Mouse (Mus musculus) lung, postnatal 0 days (tissue): ENCODE data around the gene Olfr875. TPM values are rescaled to one million over a fixed set of nuclear protein-coding genes. Genes with fewer than 3 reads are reported as not detected.

ENCODE experiments used
- ATAC-seq: fragments of 200-750 bp; cut with Nextera tagmentation; 2 replicates; pipeline ENCODE4 v1.8.0; 2017; ENCODE audit warnings: moderate library complexity
- DNase-seq: peaks from one replicate; pipeline ENCODE4 v3.0.0-alpha.2; 2016; ENCODE audit warnings: low spot score
- H3K27ac ChIP-seq: fragments of 300-500 bp; sonication (generic); 2 replicates; pipeline ENCODE4 v1.5.1; 2014; ENCODE audit warnings: antibody characterized with exemption, mild to moderate bottlenecking, low read length, mixed read lengths
- H3K27me3 ChIP-seq: fragments of 300-500 bp; sonication (generic); replicated peaks from 2 replicates; pipeline ENCODE4 v1.6.1; 2014; ENCODE audit warnings: low read length, mixed read lengths; ENCODE audit not compliant: insufficient read depth
- H3K36me3 ChIP-seq: fragments of 300-500 bp; sonication (generic); 2 replicates; pipeline ENCODE4 v1.6.1; 2014; ENCODE audit warnings: low read length, mixed read lengths; ENCODE audit not compliant: insufficient read depth
- H3K4me1 ChIP-seq: fragments of 300-500 bp; sonication (generic); 2 replicates; pipeline ENCODE4 v1.6.1; 2014; ENCODE audit warnings: antibody characterized with exemption, low read depth, low read length, mixed read lengths; ENCODE audit not compliant: insufficient read depth
- H3K4me2 ChIP-seq: fragments of 300-500 bp; sonication (generic); replicated peaks from 2 replicates; pipeline ENCODE4 v1.6.1; 2014; ENCODE audit warnings: low read depth, mild to moderate bottlenecking, low read length, moderate library complexity, mixed read lengths
- H3K4me3 ChIP-seq: fragments of 300-500 bp; sonication (generic); 2 replicates; pipeline ENCODE4 v1.5.1; 2014; ENCODE audit warnings: low read depth, low read length
- H3K9ac ChIP-seq: fragments of 300-500 bp; sonication (generic); replicated peaks from 2 replicates; pipeline ENCODE4 v1.6.1; 2014; ENCODE audit warnings: low read depth, mild to moderate bottlenecking
- H3K9me3 ChIP-seq: fragments of 300-500 bp; sonication (generic); 2 replicates; pipeline ENCODE4 v1.6.1; 2016; ENCODE audit warnings: low read length, mixed read lengths
- CTCF ChIP-seq: IDR thresholded peaks from 2 replicates; pipeline ENCODE4 v1.5.1; 2016; ENCODE audit warnings: antibody characterized with exemption, mild to moderate bottlenecking
- EP300 ChIP-seq: IDR thresholded peaks from 2 replicates; pipeline ENCODE4 v1.6.1; 2016; ENCODE audit warnings: antibody characterized with exemption, mild to moderate bottlenecking, control low read depth
- WGBS: fragments of 180-500 bp; shearing (Covaris S2); extraction: QIAGEN DNeasy Blood & Tissue Kit; methylation state at CpG from one replicate; pipeline ENCODE4 v1.1.7; 2014; 5-methylcytosine and 5-hydroxymethylcytosine counted together
- polyA plus RNA-seq: library from polyadenylated mRNA; unstranded; fragments of >200 nt; fragmentation: Nextera tagmentation; extraction: Ambion mirVana; gene quantifications from 2 replicates; pipeline ENCODE4 v1.2.1, GENCODE M21; 2015

The Olfr875 gene
- polyA plus RNA-seq, 1 experiment from 2014 or later, result not detected

GRCm38 (mm10) chr9:37802055-37802454 lies 30.4 kb downstream of the Olfr875 start:
- ATAC-seq, result no peak
- Histone ChIP-seq H3K4me2 (no peak overlapping the region), H3K9ac (no peak overlapping the region), H3K4me1 (no peaks in the 10 kb centered on the region), H3K36me3 (no peaks in the 10 kb centered on the region), H3K27ac (no peak overlapping the region), H3K4me3 (no peak overlapping the region), H3K9me3 (no peaks in the 10 kb centered on the region), H3K27me3 (no peaks in the 10 kb centered on the region)
- TF ChIP-seq EP300 (no peak), CTCF (no peak)
- no peak for DNase-seq
- 83% methylated on average over 4 of the region's 4 CpGs for WGBS

GRCm38 (mm10) chr9:37802731-37803130 lies 31.1 kb downstream of the Olfr875 start, which contains the start of gene Olfr876:
Gene Olfr876, plus strand, starts transcription at chr9:37803031.
- TF ChIP-seq EP300 (no peak), CTCF (no peak)
- no peak for ATAC-seq

GRCm38 (mm10) chr9:37807235-37807634 lies 35.6 kb downstream of the Olfr875 start:
- Histone ChIP-seq H3K4me1 (no peaks in the 10 kb centered on the region), H3K36me3 (no peaks in the 10 kb centered on the region), H3K27ac (no peak overlapping the region), H3K9me3 (no peaks in the 10 kb centered on the region), H3K4me2 (no peak overlapping the region), H3K4me3 (no peak overlapping the region), H3K9ac (no peak overlapping the region), H3K27me3 (no peaks in the 10 kb centered on the region)
- no peak for ATAC-seq
- DNase-seq, result no peak
- TF ChIP-seq EP300, result no peak
- TF ChIP-seq CTCF, result no peak

More at GRCm38 (mm10) chr9:37802731-37803130, 31.1 kb downstream of the Olfr875 start, which contains the start of gene Olfr876:
- Histone ChIP-seq H3K36me3 (no peaks in the 10 kb centered on the region), H3K4me3 (no peak within 1 kb of the TSS), H3K27me3 (no peaks in the 10 kb centered on the region), H3K4me2 (no peak within 1 kb of the TSS), H3K9ac (no peak within 1 kb of the TSS), H3K4me1 (no peaks in the 10 kb centered on the region), H3K9me3 (no peaks in the 10 kb centered on the region), H3K27ac (no peak within 1 kb of the TSS)
- DNase-seq, result no peak

- WGBS, result 76% methylated on average over 3 of the region's 3 CpGs
- Histone ChIP-seq H3K9me3 (no peaks in the 10 kb centered on the region), H3K4me1 (no peaks in the 10 kb centered on the region), H3K4me3 (no peak overlapping the region), H3K4me2 (no peak overlapping the region), H3K36me3 (no peaks in the 10 kb centered on the region), H3K27me3 (no peaks in the 10 kb centered on the region), H3K9ac (no peak overlapping the region), H3K27ac (no peak overlapping the region)
- ATAC-seq (no peak), DNase-seq (no peak)
- TF ChIP-seq EP300, result no peak
Observed at GRCm38 (mm10) chr9:37808456-37808855, 36.8 kb downstream of the Olfr875 start.

- WGBS, result 52% methylated on average over 2 of the region's 2 CpGs
- no peak overlapping the region for H3K9ac ChIP-seq
- H3K4me3 ChIP-seq, result no peak overlapping the region
- DNase-seq, result no peak
- H3K4me2 ChIP-seq, result no peak overlapping the region
- TF ChIP-seq EP300 (no peak), CTCF (no peak)
- H3K9me3 ChIP-seq, result no peaks in the 10 kb centered on the region
- H3K27ac ChIP-seq, result no peak overlapping the region
- H3K27me3 ChIP-seq, result no peaks in the 10 kb centered on the region
- no peaks in the 10 kb centered on the region for H3K36me3 ChIP-seq
- H3K4me1 ChIP-seq, result no peaks in the 10 kb centered on the region
- ATAC-seq, result no peak
Observed at GRCm38 (mm10) chr9:37808976-37809375, 37.3 kb downstream of the Olfr875 start.

DNA sequence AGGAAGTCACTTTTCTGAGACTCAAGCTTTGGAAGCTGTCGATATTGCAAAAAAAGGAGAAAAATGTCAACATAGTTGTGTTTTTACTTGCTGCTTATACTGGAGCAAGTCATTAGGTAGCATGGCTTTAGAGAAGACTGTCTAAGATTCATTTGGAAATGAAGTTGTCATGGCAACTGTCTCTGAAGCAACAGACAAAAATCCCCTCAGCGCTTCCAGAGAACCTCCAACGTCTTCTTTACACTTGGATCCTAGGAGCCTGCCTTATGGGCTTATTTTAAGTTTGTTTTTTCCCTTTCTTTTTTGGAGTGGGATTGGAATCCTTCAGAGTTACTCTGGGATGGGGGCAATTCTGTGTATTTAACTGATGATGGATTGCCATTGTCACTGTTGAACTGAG lies 43.0 kb downstream of the Olfr875 start:
- no peaks in the 10 kb centered on the region for H3K9me3 ChIP-seq
- no peaks in the 10 kb centered on the region for H3K4me1 ChIP-seq
- H3K4me3 ChIP-seq, result no peak overlapping the region
- no peak overlapping the region for H3K9ac ChIP-seq
- no peaks in the 10 kb centered on the region for H3K36me3 ChIP-seq
- TF ChIP-seq EP300, result no peak
- no peak for TF ChIP-seq CTCF
- H3K27me3 ChIP-seq, result no peaks in the 10 kb centered on the region
- WGBS, result 84% methylated on average over 3 of the region's 3 CpGs
- DNase-seq, result no peak
- H3K4me2 ChIP-seq, result no peak overlapping the region
- ATAC-seq, result no peak
- H3K27ac ChIP-seq, result no peak overlapping the region

Other genes with a start within 250 kb of the Olfr875 start
- 256 and 260 TPM in 2 replicates for gene Esam, start 243.8 kb upstream of the Olfr875 start, polyA plus RNA-seq
- gene Vsig2, start 232.6 kb upstream of the Olfr875 start, polyA plus RNA-seq, result 85.6 and 94.9 TPM in 2 replicates
- 4.0 and 4.2 TPM in 2 replicates for gene Nrgn, start 219.0 kb upstream of the Olfr875 start, polyA plus RNA-seq
- gene Siae, start 216.2 kb upstream of the Olfr875 start, polyA plus RNA-seq, result 7.7 and 9.9 TPM in 2 replicates
- gene Spa17, start 158.1 kb upstream of the Olfr875 start, polyA plus RNA-seq, result 19.2 and 21.6 TPM in 2 replicates
- 153 and 163 TPM in 2 replicates for gene Tbrg1, start 114.5 kb upstream of the Olfr875 start, polyA plus RNA-seq
- gene Panx3, start 102.6 kb upstream of the Olfr875 start, polyA plus RNA-seq, result 0.05 and 0.20 TPM in 2 replicates
- not detected in 2 replicates for gene Olfr160, start 55.6 kb upstream of the Olfr875 start, polyA plus RNA-seq
- gene Olfr874, start 26.8 kb upstream of the Olfr875 start, polyA plus RNA-seq, result not detected in 2 replicates
- not detected in 2 replicates for gene Olfr876, start 31.2 kb downstream of the Olfr875 start, polyA plus RNA-seq
- gene Olfr877, start 82.4 kb downstream of the Olfr875 start, polyA plus RNA-seq, result not detected in 2 replicates
- gene Olfr145, start 124.9 kb downstream of the Olfr875 start, polyA plus RNA-seq, result not detected in 2 replicates
- gene Olfr878, start 146.0 kb downstream of the Olfr875 start, polyA plus RNA-seq, result not detected in 2 replicates
- gene Olfr881, start 220.0 kb downstream of the Olfr875 start, polyA plus RNA-seq, result not detected in 2 replicates